Mouse (Mus musculus) embryonic fibroblast, embryonic 13.5 days (primary cell): Measurements from ENCODE around the gene Ankk1. TPM values are rescaled to one million over a fixed set of nuclear protein-coding genes. Genes with fewer than 3 reads are reported as not detected.

ENCODE experiments used
- H3K27ac ChIP-seq: 2 replicates; pipeline ENCODE4 v1.5.1; 2012; ENCODE audit warnings: low read length, control low read depth, inconsistent platforms; ENCODE audit not compliant: insufficient read depth
- H3K4me1 ChIP-seq: 2 replicates; pipeline ENCODE4 v1.6.1; 2011; ENCODE audit warnings: low read length; ENCODE audit not compliant: control insufficient read depth, insufficient read depth
- H3K4me3 ChIP-seq: 2 replicates; pipeline ENCODE4 v1.5.1; 2011; ENCODE audit warnings: mild to moderate bottlenecking, control low read depth, low read length; ENCODE audit not compliant: insufficient read depth
- CTCF ChIP-seq: IDR thresholded peaks from 2 replicates; pipeline ENCODE4 v1.5.1; 2011; ENCODE audit warnings: mild to moderate bottlenecking, control low read depth, low read length, moderate library complexity, borderline replicate concordance; ENCODE audit not compliant: insufficient read depth
- POLR2A ChIP-seq: IDR thresholded peaks from 2 replicates; pipeline ENCODE4 v1.6.1; 2011; ENCODE audit warnings: low read depth, mild to moderate bottlenecking, control low read depth, low read length, moderate library complexity
- polyA plus RNA-seq: library from polyadenylated mRNA; stranded (reverse); fragments of >200 nt; gene quantifications from 2 replicates; pipeline ENCODE4 v1.2.4, GENCODE M21; 2011; ENCODE audit warnings: low read depth; ENCODE audit not compliant: missing spikeins, insufficient read length

Gene Ankk1
- polyA plus RNA-seq, 1 experiment = 0.19 TPM

DNA sequence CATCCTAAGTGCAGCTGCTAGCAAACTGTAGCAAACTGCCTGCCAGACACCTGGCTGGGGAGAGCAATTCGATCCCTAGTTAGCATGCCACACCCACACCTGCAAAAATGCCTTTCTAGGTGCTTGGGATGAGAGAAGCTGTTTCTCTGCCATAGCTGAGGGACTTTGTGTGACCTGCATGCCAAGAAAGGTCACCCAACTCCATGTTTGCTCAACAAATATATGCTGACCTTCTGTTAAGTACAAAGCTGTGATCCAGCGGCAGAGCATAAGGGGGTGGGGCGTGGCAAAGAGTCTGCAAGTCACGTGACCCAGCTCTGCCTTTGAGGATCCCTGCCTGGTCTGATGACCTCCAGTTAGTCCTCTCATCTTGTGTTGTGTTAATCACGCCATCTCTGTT, 61.1 kb downstream of the Ankk1 start:
- Histone ChIP-seq H3K27ac (no peak overlapping the region), H3K4me3 (no peak overlapping the region), H3K4me1 (no peaks in the 10 kb centered on the region)
- TF ChIP-seq POLR2A (no peak), CTCF (no peak)

Other genes with a start within 250 kb of the Ankk1 start
- gene Gm4894, start 176.5 kb downstream of the Ankk1 start, polyA plus RNA-seq = not detected in 2 replicates
- gene Drd2, start 86.4 kb downstream of the Ankk1 start, polyA plus RNA-seq = not detected in 2 replicates
- gene Ttc12, start 59.2 kb upstream of the Ankk1 start, polyA plus RNA-seq = 9.6 and 14.8 TPM in 2 replicates